Comparison of ENCODE assay signal across 25 mouse cellular contexts in the genomic region with DNA sequence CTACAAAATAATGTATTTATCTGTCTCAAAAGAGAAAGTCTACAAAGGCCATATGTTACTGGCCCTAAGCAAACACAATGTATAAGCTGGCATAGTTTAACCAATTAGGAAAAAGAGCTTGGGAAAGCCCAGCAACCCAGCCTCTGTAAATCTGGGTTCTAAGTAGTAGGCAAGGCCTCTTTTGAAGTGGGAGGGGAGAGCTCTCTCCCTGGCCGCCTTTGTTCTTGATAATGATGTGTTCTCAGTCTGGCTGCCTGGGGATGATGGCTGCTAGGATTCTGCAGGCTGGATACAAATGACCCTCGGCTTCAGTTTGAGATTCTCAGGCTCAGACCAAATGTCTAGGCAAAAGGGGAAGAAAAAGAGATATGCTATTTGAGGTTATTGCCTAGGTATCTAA.
DNase-seq lines count a peak whose midpoint lies in the region; ATAC-seq and TF ChIP-seq lines count a peak whose summit lies in the region.
"Had no signal": no experiment of that assay in that cellular context is flagged by ENCODE, and none has a peak within 500 bp of the region (broad histone marks: within the 10 kb centered on the region; RNA-seq: fewer than 3 reads in every experiment).

No protein-coding gene starts in this region.

- no peak for TF ChIP-seq CTCF in hindbrain, postnatal 0 days (IDR thresholded peaks at IDR 0.05; ENCODE audit: low read depth)
- no peak for TF ChIP-seq CTCF in layer of hippocampus, adult 2 months (conservative IDR thresholded peaks at IDR 0.05)

- no peak overlapping the region for H3K4me2 ChIP-seq in hindbrain, embryonic 12.5 days (replicated peaks)
- H3K4me2 ChIP-seq in hindbrain, postnatal 0 days (ENCODE audit: low read depth, low read length) = no peak overlapping the region
- no peak overlapping the region for H3K4me2 ChIP-seq in forebrain, embryonic 12.5 days
- no peak overlapping the region for H3K4me2 ChIP-seq in hindbrain, embryonic 13.5 days
- H3K4me2 ChIP-seq: embryonic facial prominence, embryonic 12.5 days; heart, embryonic 15.5 days; limb, embryonic 13.5 days; liver, embryonic 13.5 days; neural tube, embryonic 13.5 days had no signal

- H3K27ac ChIP-seq in hindbrain, embryonic 12.5 days = 0 out of 2 replicates have a peak overlapping the region, but pooled peaks have one; percentile 35
- no peak overlapping the region for H3K27ac ChIP-seq in hindbrain, postnatal 0 days
- H3K27ac ChIP-seq in forebrain, embryonic 10.5 days = peak overlapping the region; percentile 60; the same call in 1 of the 2 replicates
- peak overlapping the region; percentile 31; the same call in 1 of the 2 replicates for H3K27ac ChIP-seq in forebrain, embryonic 12.5 days
- H3K27ac ChIP-seq in hindbrain, embryonic 13.5 days = peak overlapping the region; percentile 53; the same call in 1 of the 2 replicates
- no peak overlapping the region for H3K27ac ChIP-seq in layer of hippocampus, adult 2 months
- H3K27ac ChIP-seq: embryonic facial prominence, embryonic 12.5 days; gastrocnemius, adult 2 months; heart, embryonic 15.5 days; kidney, postnatal 0 days; limb, embryonic 13.5 days; liver, embryonic 13.5 days; neural tube, embryonic 13.5 days had no signal

- H3K36me3 ChIP-seq in hindbrain, embryonic 12.5 days = no peaks in the 10 kb centered on the region
- no peaks in the 10 kb centered on the region for H3K36me3 ChIP-seq in hindbrain, postnatal 0 days (ENCODE audit: insufficient read depth, low read length)
- H3K36me3 ChIP-seq in forebrain, embryonic 10.5 days (replicated peaks) = no peaks in the 10 kb centered on the region
- no peaks in the 10 kb centered on the region for H3K36me3 ChIP-seq in forebrain, embryonic 12.5 days (replicated peaks)
- no peaks in the 10 kb centered on the region for H3K36me3 ChIP-seq in hindbrain, embryonic 13.5 days
- H3K36me3 ChIP-seq: embryonic facial prominence, embryonic 12.5 days; heart, embryonic 15.5 days; limb, embryonic 13.5 days; liver, embryonic 13.5 days; neural tube, embryonic 13.5 days had no signal

- ATAC-seq in hindbrain, embryonic 12.5 days (ENCODE audit: low FRiP score) = no peak
- ATAC-seq in hindbrain, postnatal 0 days = no peak
- ATAC-seq in forebrain, embryonic 12.5 days (ENCODE audit: low FRiP score) = peak; percentile 90
- no peak for ATAC-seq in hindbrain, embryonic 13.5 days (ENCODE audit: low FRiP score)

- H3K27me3 ChIP-seq in hindbrain, embryonic 12.5 days = no peaks in the 10 kb centered on the region
- H3K27me3 ChIP-seq in hindbrain, postnatal 0 days (ENCODE audit: insufficient read depth, low read length) = no peaks in the 10 kb centered on the region
- no peaks in the 10 kb centered on the region for H3K27me3 ChIP-seq in forebrain, embryonic 10.5 days (ENCODE audit: poor library complexity, severe bottlenecking)
- H3K27me3 ChIP-seq in forebrain, embryonic 12.5 days = no peaks in the 10 kb centered on the region
- H3K27me3 ChIP-seq in hindbrain, embryonic 13.5 days = no peaks in the 10 kb centered on the region
- H3K27me3 ChIP-seq: embryonic facial prominence, embryonic 12.5 days; heart, embryonic 15.5 days; limb, embryonic 13.5 days; liver, embryonic 13.5 days; neural tube, embryonic 13.5 days had no signal

- H3K9me3 ChIP-seq in hindbrain, embryonic 12.5 days (replicated peaks) = no peaks in the 10 kb centered on the region; the same call in 1 of the 2 replicates
- no peaks in the 10 kb centered on the region for H3K9me3 ChIP-seq in hindbrain, postnatal 0 days (ENCODE audit: low read length)
- H3K9me3 ChIP-seq in forebrain, embryonic 10.5 days = peaks cover 5% of the 10 kb centered on the region; the same call in 1 of the 2 replicates
- no peaks in the 10 kb centered on the region for H3K9me3 ChIP-seq in forebrain, embryonic 12.5 days
- H3K9me3 ChIP-seq in hindbrain, embryonic 13.5 days = no peaks in the 10 kb centered on the region
- H3K9me3 ChIP-seq: embryonic facial prominence, embryonic 12.5 days; limb, embryonic 13.5 days; liver, embryonic 13.5 days had no signal

- no peaks in the 10 kb centered on the region for H3K4me1 ChIP-seq in hindbrain, embryonic 12.5 days
- H3K4me1 ChIP-seq in hindbrain, postnatal 0 days (ENCODE audit: insufficient read depth, low read length) = no peaks in the 10 kb centered on the region
- peaks cover 8% of the 10 kb centered on the region for H3K4me1 ChIP-seq in forebrain, embryonic 10.5 days
- H3K4me1 ChIP-seq in forebrain, embryonic 12.5 days = peaks cover 11% of the 10 kb centered on the region; the same call in 1 of the 2 replicates
- H3K4me1 ChIP-seq in hindbrain, embryonic 13.5 days (replicated peaks) = peaks cover 7% of the 10 kb centered on the region; the same call in 1 of the 2 replicates
- H3K4me1 ChIP-seq: embryonic facial prominence, embryonic 12.5 days; heart, embryonic 15.5 days; limb, embryonic 13.5 days; liver, embryonic 13.5 days; neural tube, embryonic 13.5 days had no signal

- no peak overlapping the region for H3K4me3 ChIP-seq in hindbrain, embryonic 12.5 days
- no peak overlapping the region for H3K4me3 ChIP-seq in hindbrain, postnatal 0 days (ENCODE audit: low read length)
- H3K4me3 ChIP-seq in forebrain, embryonic 10.5 days = no peak overlapping the region
- H3K4me3 ChIP-seq in forebrain, embryonic 12.5 days (replicated peaks) = no peak overlapping the region
- H3K4me3 ChIP-seq in hindbrain, embryonic 13.5 days = no peak overlapping the region
- no peak overlapping the region for H3K4me3 ChIP-seq in layer of hippocampus, adult 2 months
- H3K4me3 ChIP-seq: embryonic facial prominence, embryonic 12.5 days; gastrocnemius, adult 2 months; heart, embryonic 15.5 days; limb, embryonic 13.5 days; liver, embryonic 13.5 days; neural tube, embryonic 13.5 days had no signal

- 26% methylated on average over 2 of the region's 2 CpGs for WGBS in hindbrain, embryonic 12.5 days
- WGBS in hindbrain, postnatal 0 days = 39% methylated on average over 2 of the region's 2 CpGs
- WGBS in forebrain, embryonic 10.5 days = 24% methylated on average over 2 of the region's 2 CpGs
- 10% methylated on average over 2 of the region's 2 CpGs for whole genome bisulfite sequencing in forebrain, embryonic 12.5 days
- 23% methylated on average over 2 of the region's 2 CpGs for WGBS in hindbrain, embryonic 13.5 days

- H3K9ac ChIP-seq in hindbrain, embryonic 12.5 days = no peak overlapping the region
- no peak overlapping the region for H3K9ac ChIP-seq in hindbrain, postnatal 0 days (replicated peaks; ENCODE audit: low read length)
- no peak overlapping the region for H3K9ac ChIP-seq in forebrain, embryonic 12.5 days
- H3K9ac ChIP-seq in hindbrain, embryonic 13.5 days = no peak overlapping the region
- H3K9ac ChIP-seq: embryonic facial prominence, embryonic 12.5 days; heart, embryonic 15.5 days; limb, embryonic 13.5 days; liver, embryonic 13.5 days; neural tube, embryonic 13.5 days had no signal

- DNase-seq in hindbrain, postnatal 0 days (ENCODE audit: low spot score) = no peak
- peak; percentile 23 for DNase-seq in forebrain, embryonic 10.5 days (ENCODE audit: extremely low spot score, low spot score)
- DNase-seq in layer of hippocampus, postnatal 10 days (ENCODE audit: low spot score in 2 of 2) = no peak
- DNase-seq in frontal cortex, postnatal 14 days (ENCODE audit: low spot score in 2 of 2) = no peak
- DNase-seq in layer of hippocampus, adult 2 months (ENCODE audit: low spot score in 2 of 2) = no peak
- DNase-seq: adrenal gland, adult 2 months; cerebellum, adult 18-20 months; cerebellum, postnatal 25 days; gastrocnemius, adult 2 months; heart, postnatal 4 days; kidney, adult 2 months; layer of hippocampus, postnatal 36 days; liver, embryonic 13.5 days; lung, adult 2 months; right cerebral cortex, adult 18-20 months; right cerebral cortex, postnatal 4 days; thymus, postnatal 25 days had no signal

Comparison
In these comparisons a context has a peak if more than half of its experiments do, and no peak if none do; other contexts are left out.
1. H3K27ac ChIP-seq: peak in hindbrain, embryonic 12.5 days (single experiment), forebrain, embryonic 10.5 days (single experiment), forebrain, embryonic 12.5 days (single experiment) and hindbrain, embryonic 13.5 days (single experiment); none in hindbrain, postnatal 0 days (single experiment) and layer of hippocampus, adult 2 months (single experiment).